Mouse (Mus musculus): ENCODE data around the gene Zc4h2. TPM values are rescaled to one million over a fixed set of nuclear protein-coding genes. Genes with fewer than 3 reads are reported as not detected.

Gene Zc4h2
- total RNA-seq (2023), result 1 to 10 TPM; 2.4 to 2.6 TPM

DNA sequence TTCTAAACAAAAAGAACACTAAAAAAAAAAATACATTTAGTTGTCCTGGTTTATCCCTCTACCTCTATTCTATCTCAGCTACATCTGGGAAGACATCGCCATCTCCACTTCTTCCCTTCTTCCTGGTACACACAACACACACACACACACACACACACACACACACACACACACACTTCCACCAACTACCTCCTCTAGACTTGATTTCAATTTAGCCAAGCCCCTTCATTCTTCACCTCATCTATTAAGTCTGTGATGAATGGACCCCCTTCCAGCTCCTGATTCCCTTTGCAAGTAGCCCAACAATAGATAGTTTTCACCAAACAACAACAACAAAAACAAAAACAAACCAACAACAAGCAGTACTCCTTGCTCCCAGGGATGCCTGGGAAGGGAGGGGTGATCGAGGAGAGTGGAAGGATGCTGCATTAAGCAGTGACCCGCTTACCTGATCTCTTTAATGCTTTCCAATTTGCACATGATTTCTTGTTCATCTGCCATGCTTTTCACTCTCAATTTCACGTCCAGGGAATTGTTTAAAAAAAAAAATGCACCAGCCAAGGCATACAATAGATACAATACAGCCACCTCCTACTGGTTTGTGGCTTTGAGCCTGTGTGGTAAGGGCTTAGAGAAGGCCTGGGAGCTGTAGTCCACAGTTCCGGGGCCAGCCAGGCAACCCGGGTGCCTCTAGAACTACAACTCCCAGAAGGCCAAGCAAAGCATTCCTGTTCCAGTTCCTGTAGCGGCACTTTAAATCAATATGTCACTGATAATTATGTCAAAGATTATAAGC, at the start of gene Zc4h2:
Gene Zc4h2, minus strand, starts transcription at position 706 of the 796 bp plus-strand sequence.

Other genes starting within 250 kb of the Zc4h2 start
- gene Amer1, start 213.6 kb downstream of the Zc4h2 start, total RNA-seq (2023), result 1 to 10 TPM; 5.1 to 5.2 TPM
- gene Asb12, start 100.5 kb downstream of the Zc4h2 start, total RNA-seq (2023), result not detected
- not detected for gene Pfn5, start 100.4 kb downstream of the Zc4h2 start, total RNA-seq (2023)
- under 1 TPM in 1 of 2 experiments, not detected in 1; 0.13 TPM for gene Zc3h12b, start 53.2 kb upstream of the Zc4h2 start, total RNA-seq (2023)